Mouse (Mus musculus): ENCODE results near the gene Vps52. TPM values are rescaled to one million over a fixed set of nuclear protein-coding genes. Genes with fewer than 3 reads are reported as not detected.
"Not testable (repeated sequence)": the region's sequence is repeated elsewhere in the genome, so short reads cannot be mapped to it uniquely, and the experiment has no call there.

Gene Vps52
- polyA plus RNA-seq, 1 experiment from 2014 or later, result 31.5 TPM

DNA sequence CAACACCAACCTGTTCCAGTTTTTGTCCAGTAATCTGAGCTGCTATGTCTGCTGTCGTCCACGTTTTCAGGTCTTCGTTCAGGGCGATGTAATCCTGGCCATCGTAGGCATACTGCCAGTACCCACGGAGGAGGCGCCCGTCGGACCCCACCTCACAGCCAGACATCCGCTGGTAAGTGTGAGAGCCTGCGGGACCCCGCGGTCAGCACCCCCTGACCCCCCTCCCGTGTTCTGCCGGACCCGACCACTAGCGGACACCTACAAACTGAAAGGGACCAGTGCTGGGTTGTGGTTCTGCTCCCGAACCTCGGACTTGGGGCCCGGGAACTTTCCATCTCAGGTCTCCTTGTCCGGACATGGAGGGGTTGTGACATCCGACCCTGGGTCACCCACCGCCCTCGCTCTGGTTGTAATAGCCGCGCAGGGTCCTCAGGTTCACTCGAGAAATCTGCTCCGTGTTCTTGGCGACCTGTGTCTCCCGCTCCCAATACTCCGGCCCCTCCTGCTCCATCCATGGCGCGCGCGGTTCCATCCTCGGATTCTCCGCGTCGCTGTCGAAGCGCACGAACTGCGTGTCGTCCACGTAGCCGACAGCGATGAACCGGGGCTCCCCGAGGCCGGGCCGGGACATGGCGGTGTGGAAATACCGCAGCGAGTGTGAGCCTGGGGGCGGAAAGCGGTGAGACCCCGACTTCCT lies 22.4 kb downstream of the Vps52 start:
- Histone ChIP-seq H3K27ac (ENCODE audit: low read length) (no peak overlapping the region), H3K4me3 (ENCODE audit: low read depth, low read length) (peak overlapping the region; percentile 29), H3K9ac (replicated peaks; ENCODE audit: low read depth, low read length) (0 out of 2 replicates have a peak overlapping the region, but pooled peaks have one; percentile 25), H3K27me3 (ENCODE audit: control insufficient read depth, insufficient read depth, low read length) (peaks cover 17% of the 10 kb centered on the region), H3K4me1 (ENCODE audit: control insufficient read depth, insufficient read depth, low read length) (peaks cover 4% of the 10 kb centered on the region; the same call in 1 of the 2 replicates), H3K9me3 (ENCODE audit: control insufficient read depth, low read depth, low read length) (no peaks in the 10 kb centered on the region), H3K36me3 (ENCODE audit: control insufficient read depth, insufficient read depth, low read length) (no peaks in the 10 kb centered on the region), H3K4me2 (replicated peaks; ENCODE audit: low read depth, low read length) (peak overlapping the region; percentile 59)
- WGBS, result 2% methylated on average over 57 of the region's 57 CpGs
- no peak for ATAC-seq (ENCODE audit: insufficient number of reproducible peaks, insufficient read depth, low FRiP score, low read depth)

DNA sequence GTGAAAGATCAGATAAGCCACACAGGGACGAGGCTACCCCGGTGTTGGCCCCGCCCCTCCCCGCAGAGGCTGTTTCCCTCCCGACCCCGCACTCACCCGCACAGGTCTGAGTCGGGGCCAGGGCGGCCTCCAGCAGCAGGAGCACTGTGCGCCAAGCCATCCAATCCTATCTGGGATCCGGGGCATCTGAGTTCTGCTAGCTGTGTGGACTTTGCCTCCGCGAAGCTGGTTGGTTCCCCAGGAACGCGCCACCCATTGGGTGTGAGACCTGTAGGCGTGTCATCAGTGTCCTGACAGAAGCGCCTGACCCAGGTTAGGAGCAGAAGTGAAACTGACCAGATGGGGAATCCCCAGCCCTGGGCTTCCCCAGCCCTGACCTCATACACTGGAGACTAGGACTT lies 23.0 kb downstream of the Vps52 start:
- Histone ChIP-seq H3K9me3 (ENCODE audit: control insufficient read depth, low read depth, low read length) (no peaks in the 10 kb centered on the region), H3K4me1 (ENCODE audit: control insufficient read depth, insufficient read depth, low read length) (peaks cover 4% of the 10 kb centered on the region; the same call in 1 of the 2 replicates), H3K4me2 (replicated peaks; ENCODE audit: low read depth, low read length) (peak overlapping the region; percentile 59), H3K4me3 (ENCODE audit: low read depth, low read length) (peak overlapping the region; percentile 29), H3K36me3 (ENCODE audit: control insufficient read depth, insufficient read depth, low read length) (no peaks in the 10 kb centered on the region), H3K27ac (ENCODE audit: low read length) (no peak overlapping the region), H3K27me3 (ENCODE audit: control insufficient read depth, insufficient read depth, low read length) (peaks cover 17% of the 10 kb centered on the region), H3K9ac (replicated peaks; ENCODE audit: low read depth, low read length) (0 out of 2 replicates have a peak overlapping the region, but pooled peaks have one; percentile 25)
- WGBS, result under 1% methylated on average over 16 of the region's 17 CpGs
- peak; percentile 75 for ATAC-seq (ENCODE audit: insufficient number of reproducible peaks, insufficient read depth, low FRiP score, low read depth)

DNA sequence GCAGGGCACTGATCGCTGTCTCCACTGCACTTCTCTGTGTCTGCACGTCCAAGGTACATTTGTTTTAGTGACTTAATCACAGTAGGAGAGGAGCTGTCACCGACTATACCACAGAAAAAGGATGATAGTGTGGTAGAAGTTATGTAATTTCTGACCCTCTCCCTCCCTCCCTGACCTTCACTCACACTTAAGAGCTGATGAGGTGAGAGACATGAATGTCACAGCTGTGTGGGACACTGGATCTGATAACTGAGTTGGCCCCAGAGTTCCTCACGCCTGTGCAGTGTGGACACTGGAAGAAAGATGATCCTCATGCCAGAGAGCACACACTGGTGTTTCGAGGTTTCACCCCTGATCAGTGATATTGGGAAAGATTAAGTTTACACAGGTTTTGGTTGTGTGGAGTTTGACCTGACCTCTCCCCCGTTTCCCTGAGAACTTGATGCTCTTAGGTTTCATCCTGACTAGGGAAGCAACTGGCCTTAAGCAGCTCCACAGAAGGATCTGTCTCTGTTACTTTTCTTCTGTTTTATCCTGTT lies 24.0 kb downstream of the Vps52 start:
- Histone ChIP-seq H3K4me2 (replicated peaks; ENCODE audit: low read depth, low read length) (no peak overlapping the region), H3K36me3 (ENCODE audit: control insufficient read depth, insufficient read depth, low read length) (no peaks in the 10 kb centered on the region), H3K4me3 (ENCODE audit: low read depth, low read length) (no peak overlapping the region), H3K27ac (ENCODE audit: low read length) (no peak overlapping the region), H3K4me1 (ENCODE audit: control insufficient read depth, insufficient read depth, low read length) (peaks cover 4% of the 10 kb centered on the region; the same call in 1 of the 2 replicates), H3K27me3 (ENCODE audit: control insufficient read depth, insufficient read depth, low read length) (peaks cover 17% of the 10 kb centered on the region), H3K9me3 (ENCODE audit: control insufficient read depth, low read depth, low read length) (no peaks in the 10 kb centered on the region), H3K9ac (replicated peaks; ENCODE audit: low read depth, low read length) (no peak overlapping the region)
- WGBS, result 66% methylated on average over 6 of the region's 6 CpGs
- ATAC-seq (ENCODE audit: insufficient number of reproducible peaks, insufficient read depth, low FRiP score, low read depth), result no peak

DNA sequence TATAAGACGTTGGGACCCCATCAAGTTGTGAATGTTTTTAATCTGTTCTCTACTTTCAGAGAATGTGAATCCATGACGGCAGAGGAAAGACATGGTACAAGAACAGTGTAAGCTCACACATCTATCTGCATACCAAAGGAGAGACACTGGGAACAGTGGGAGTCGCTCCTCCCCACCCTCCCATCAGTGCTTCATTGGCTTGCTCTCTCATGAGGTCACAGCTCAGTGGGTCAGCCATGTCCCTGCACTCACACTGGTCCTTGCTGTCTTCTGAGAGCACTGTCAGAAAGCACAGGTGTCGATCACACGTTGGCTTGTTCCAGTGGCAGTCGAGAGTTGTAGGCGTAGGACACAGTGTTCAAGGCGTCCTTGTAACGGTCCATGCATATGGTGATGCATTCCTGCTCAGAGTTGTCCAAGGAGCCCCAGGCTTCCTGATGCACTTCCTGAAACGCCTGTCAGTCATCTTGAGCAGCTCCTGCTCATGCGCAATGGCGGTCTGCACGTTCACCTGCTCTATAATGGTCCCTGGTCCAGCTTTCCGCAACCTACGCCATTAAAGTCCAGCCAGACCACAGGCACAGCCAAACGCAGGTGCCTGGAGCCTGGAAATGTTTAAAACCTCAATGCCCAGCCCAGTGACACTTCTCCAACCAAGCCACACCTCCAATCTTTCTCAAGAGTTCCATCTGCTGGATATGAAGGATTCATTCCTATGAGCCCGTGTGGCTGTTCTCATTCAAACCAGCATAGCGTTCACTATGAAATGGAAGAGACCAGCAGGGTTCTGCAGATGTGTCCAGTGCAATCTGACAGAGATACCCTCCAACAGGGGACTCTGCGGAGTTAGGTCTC lies 24.8 kb downstream of the Vps52 start:
- H3K27me3 ChIP-seq (ENCODE audit: control insufficient read depth, insufficient read depth, low read length), result peaks cover 17% of the 10 kb centered on the region
- 74% methylated on average over 19 of the region's 19 CpGs for WGBS
- no peak overlapping the region for H3K4me3 ChIP-seq (ENCODE audit: low read depth, low read length)

DNA sequence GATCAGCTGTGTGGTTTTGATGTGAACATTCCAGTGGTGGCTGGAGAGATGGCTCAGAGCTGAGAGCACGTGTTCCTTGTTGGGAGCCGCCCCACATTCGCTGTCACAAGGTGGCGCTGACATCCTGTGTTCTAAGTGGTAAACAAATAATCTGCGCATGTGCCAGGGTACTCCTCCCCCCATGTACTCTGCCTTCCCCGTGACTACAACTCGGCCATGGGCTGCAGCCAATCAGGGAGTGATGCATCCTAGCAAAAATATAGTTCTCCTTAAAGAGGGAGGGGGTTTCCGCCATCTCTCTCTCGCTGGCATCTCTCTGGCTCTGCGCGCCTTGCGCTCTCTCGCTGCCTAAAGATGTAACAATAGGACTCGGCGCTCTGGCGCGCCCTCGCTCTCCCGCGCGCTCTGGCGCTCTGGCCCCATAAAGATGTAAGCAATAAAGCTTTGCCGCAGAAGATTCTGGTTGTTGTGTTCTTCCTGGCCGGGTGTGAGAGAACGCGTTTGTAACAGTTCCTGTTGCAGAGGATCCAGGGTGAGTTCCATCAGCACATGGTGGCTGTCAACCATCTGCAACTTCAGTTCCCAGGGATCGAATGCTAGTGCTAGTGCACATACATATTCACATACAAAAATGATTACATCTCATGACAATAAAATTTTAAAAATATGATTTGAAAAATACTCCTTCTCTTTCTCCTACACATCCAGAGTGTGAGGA lies 25.7 kb downstream of the Vps52 start:
- not testable (repeated sequence) for H3K4me1 ChIP-seq (ENCODE audit: control insufficient read depth, insufficient read depth, low read length); H3K9ac ChIP-seq (replicated peaks; ENCODE audit: low read depth, low read length); H3K36me3 ChIP-seq (ENCODE audit: control insufficient read depth, insufficient read depth, low read length); H3K9me3 ChIP-seq (ENCODE audit: control insufficient read depth, low read depth, low read length)
- Histone ChIP-seq H3K27ac (ENCODE audit: low read length) (peak overlapping the region; percentile 78), H3K4me3 (ENCODE audit: low read depth, low read length) (peak overlapping the region; percentile 37), H3K27me3 (ENCODE audit: control insufficient read depth, insufficient read depth, low read length) (peaks cover 17% of the 10 kb centered on the region), H3K4me2 (replicated peaks; ENCODE audit: low read depth, low read length) (peak overlapping the region; percentile 46)
- peak; percentile 84 for ATAC-seq (ENCODE audit: insufficient number of reproducible peaks, insufficient read depth, low FRiP score, low read depth)
- 1% methylated on average over 27 of the region's 27 CpGs for WGBS

More for the DNA sequence above, 24.8 kb downstream of the Vps52 start:
- H3K9me3 ChIP-seq (ENCODE audit: control insufficient read depth, low read depth, low read length), result no peaks in the 10 kb centered on the region
- H3K27ac ChIP-seq (ENCODE audit: low read length), result no peak overlapping the region
- ATAC-seq (ENCODE audit: insufficient number of reproducible peaks, insufficient read depth, low FRiP score, low read depth), result no peak
- H3K4me1 ChIP-seq (ENCODE audit: control insufficient read depth, insufficient read depth, low read length), result peaks cover 4% of the 10 kb centered on the region; the same call in 1 of the 2 replicates
- no peaks in the 10 kb centered on the region for H3K36me3 ChIP-seq (ENCODE audit: control insufficient read depth, insufficient read depth, low read length)
- H3K9ac ChIP-seq (replicated peaks; ENCODE audit: low read depth, low read length), result no peak overlapping the region
- H3K4me2 ChIP-seq (replicated peaks; ENCODE audit: low read depth, low read length), result no peak overlapping the region

DNA sequence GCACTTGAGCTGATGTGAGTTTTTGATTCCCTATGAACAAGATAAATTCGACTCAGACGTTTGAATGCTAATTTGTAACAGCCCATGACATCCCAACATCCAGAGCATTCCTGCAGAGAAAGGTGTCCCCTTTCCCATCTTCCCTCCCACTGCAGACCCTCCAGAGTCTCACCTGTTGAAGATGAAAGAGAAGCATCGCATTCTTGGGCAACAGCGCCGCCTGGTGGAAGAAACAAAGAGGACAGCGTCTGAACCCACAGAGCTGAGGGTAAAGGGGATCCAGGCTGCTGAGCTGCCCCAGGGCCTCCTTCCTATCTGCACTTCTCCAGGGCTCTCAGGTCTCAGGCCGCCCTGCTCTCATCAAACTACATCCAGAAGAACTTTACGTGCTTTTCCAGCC lies 26.5 kb downstream of the Vps52 start:
- not testable (repeated sequence) for H3K9ac ChIP-seq (replicated peaks; ENCODE audit: low read depth, low read length); H3K27ac ChIP-seq (ENCODE audit: low read length); H3K36me3 ChIP-seq (ENCODE audit: control insufficient read depth, insufficient read depth, low read length); H3K9me3 ChIP-seq (ENCODE audit: control insufficient read depth, low read depth, low read length); H3K4me3 ChIP-seq (ENCODE audit: low read depth, low read length); ATAC-seq (ENCODE audit: insufficient number of reproducible peaks, insufficient read depth, low FRiP score, low read depth); H3K4me1 ChIP-seq (ENCODE audit: control insufficient read depth, insufficient read depth, low read length)
- Histone ChIP-seq H3K4me2 (replicated peaks; ENCODE audit: low read depth, low read length) (0 out of 2 replicates have a peak overlapping the region, but pooled peaks have one; percentile 46), H3K27me3 (ENCODE audit: control insufficient read depth, insufficient read depth, low read length) (peaks cover 17% of the 10 kb centered on the region)
- WGBS, result 12% methylated on average over 8 of the region's 8 CpGs

DNA sequence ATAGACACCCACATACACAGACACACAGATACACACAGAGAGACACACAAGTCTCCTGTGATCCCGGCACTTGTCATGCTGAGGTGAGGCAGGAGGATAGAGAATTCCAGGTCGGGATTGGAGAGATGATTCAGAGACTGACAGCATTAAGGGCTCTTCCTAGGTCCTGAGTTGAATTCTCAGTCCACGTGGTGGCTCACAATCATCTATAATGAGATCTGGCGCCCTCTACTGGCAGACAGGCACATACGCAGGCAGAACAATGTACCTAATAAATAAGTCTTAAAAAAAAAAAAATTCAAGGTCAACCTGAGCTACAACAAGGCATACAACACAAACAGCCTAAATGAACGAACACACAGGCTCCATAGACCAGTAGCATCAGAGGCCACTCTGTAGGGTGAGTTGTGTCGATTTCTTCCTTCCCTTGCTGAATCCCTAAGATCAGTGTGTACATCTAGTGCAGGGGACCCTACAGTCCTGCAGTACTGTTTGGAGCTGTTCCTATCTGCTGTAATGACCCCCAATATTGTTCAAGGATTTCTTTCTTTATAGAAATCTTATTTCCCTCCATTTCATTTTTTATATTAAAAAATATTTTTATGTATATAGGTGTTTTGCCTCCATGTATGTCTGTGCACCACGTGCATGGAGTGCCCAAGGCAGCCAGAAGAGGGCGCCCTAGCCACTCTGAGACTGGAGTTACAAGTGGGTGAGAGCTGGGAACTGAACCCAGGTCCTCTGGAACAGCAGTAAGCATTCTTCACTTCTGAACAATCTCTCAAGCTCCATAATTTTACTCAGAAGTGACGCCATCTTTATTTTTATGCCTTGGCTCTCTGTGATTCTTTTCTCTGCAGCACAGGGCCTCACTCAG lies 36.4 kb downstream of the Vps52 start:
- ATAC-seq (ENCODE audit: insufficient number of reproducible peaks, insufficient read depth, low FRiP score, low read depth), result no peak
- no peak overlapping the region for H3K9ac ChIP-seq (replicated peaks; ENCODE audit: low read depth, low read length)
- H3K4me1 ChIP-seq (ENCODE audit: control insufficient read depth, insufficient read depth, low read length), result no peaks in the 10 kb centered on the region
- WGBS, result 30% methylated on average over 10 of the region's 10 CpGs
- no peaks in the 10 kb centered on the region for H3K27me3 ChIP-seq (ENCODE audit: control insufficient read depth, insufficient read depth, low read length)
- no peaks in the 10 kb centered on the region for H3K36me3 ChIP-seq (ENCODE audit: control insufficient read depth, insufficient read depth, low read length)
- H3K4me3 ChIP-seq (ENCODE audit: low read depth, low read length), result no peak overlapping the region
- no peak overlapping the region for H3K27ac ChIP-seq (ENCODE audit: low read length)
- no peak overlapping the region for H3K4me2 ChIP-seq (replicated peaks; ENCODE audit: low read depth, low read length)
- H3K9me3 ChIP-seq (ENCODE audit: control insufficient read depth, low read depth, low read length), result no peaks in the 10 kb centered on the region
